Mouse (Mus musculus): ENCODE measurements around the gene Spag17. TPM values are rescaled to one million over a fixed set of nuclear protein-coding genes. Genes with fewer than 3 reads are reported as not detected.

The Spag17 gene
- polyA plus RNA-seq (2014; fragmentation: Nextera tagmentation; extraction: Ambion mirVana) = 0.17 and 0.54 TPM in 2 replicates

DNA sequence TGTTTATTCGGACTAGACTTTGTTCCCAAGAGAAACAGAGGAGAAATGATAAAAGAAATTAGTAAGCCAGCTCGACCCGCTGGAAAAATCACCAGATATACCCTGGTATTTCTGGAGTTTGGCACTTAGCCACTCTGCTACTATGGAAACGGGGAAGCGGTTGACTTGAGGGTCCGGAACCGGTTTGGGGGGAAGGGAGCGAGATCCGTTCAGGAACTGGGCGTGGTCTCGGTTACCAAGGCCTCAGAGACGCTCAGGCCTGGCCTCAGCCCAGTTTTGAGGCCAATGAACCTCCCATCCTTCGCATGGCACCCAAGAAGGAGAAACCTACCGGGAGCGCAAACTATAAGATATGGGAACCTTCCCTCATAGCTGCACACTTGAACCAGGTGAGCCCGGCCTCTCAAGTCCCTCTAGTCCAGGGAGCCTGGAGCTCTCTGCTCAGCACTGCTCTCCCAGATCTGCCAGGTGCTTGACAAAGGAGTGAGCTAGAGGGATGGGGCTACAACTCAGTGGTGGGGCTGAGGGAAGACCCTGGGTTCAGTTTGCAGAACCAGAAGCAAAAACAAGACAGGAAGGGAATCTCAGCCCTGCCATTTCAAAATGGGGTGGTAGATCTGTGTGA, at the start of gene Spag17:
TSS of gene Spag17 (plus strand) at position 220 of the 625 bp plus-strand sequence.
- no peaks in the 10 kb centered on the region for H3K36me3 ChIP-seq (ENCODE audit: control insufficient read depth, insufficient read depth, low read length)
- 0 out of 2 replicates have a peak, but pooled peaks have one; percentile 57 for ATAC-seq (replicated peaks; ENCODE audit: insufficient number of reproducible peaks, low FRiP score, low TSS enrichment)
- H3K27me3 ChIP-seq (ENCODE audit: control insufficient read depth, insufficient read depth, low read length) = no peaks in the 10 kb centered on the region
- no peak within 1 kb of the TSS for H3K4me3 ChIP-seq (ENCODE audit: low read depth, low read length)
- H3K4me2 ChIP-seq = no peak within 1 kb of the TSS
- H3K4me1 ChIP-seq (ENCODE audit: control insufficient read depth, insufficient read depth, low read length) = peaks cover 3% of the 10 kb centered on the region; the same call in 1 of the 2 replicates
- 30% methylated on average over 16 of the region's 16 CpGs for WGBS (ENCODE audit: insufficient replicate concordance)
- H3K9ac ChIP-seq (ENCODE audit: low read depth, low read length) = no peak within 1 kb of the TSS
- no peak within 1 kb of the TSS for H3K27ac ChIP-seq (ENCODE audit: low read depth, low read length)
- H3K9me3 ChIP-seq (replicated peaks; ENCODE audit: control insufficient read depth, low read length) = 0 out of 2 replicates have a peak, but pooled peaks cover 3% of the 10 kb centered on the region

DNA sequence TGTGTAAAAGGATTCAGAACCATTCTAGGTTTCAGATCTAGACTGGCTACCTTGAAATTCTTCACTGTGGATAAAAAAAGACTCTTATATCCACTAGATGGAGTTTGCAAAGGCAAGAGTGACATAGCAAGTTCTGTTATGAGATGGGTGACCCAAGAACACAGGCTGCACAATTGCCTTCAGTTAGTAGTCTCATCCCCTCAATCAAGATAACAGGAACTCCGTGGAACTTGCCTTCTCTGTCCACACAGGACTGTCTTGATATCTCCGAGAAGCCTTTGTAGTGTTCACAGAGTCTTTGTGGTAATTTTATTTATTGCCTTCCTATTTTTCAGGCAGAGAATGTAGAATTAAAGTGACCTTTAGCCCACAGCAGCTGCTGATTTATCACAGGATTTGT, 42.9 kb upstream of the Spag17 start:
- H3K27ac ChIP-seq (ENCODE audit: low read depth, low read length) = no peak overlapping the region
- ATAC-seq (replicated peaks; ENCODE audit: insufficient number of reproducible peaks, low FRiP score, low TSS enrichment) = no peak
- no peaks in the 10 kb centered on the region for H3K36me3 ChIP-seq (ENCODE audit: control insufficient read depth, insufficient read depth, low read length)
- H3K4me2 ChIP-seq = no peak overlapping the region
- no peaks in the 10 kb centered on the region for H3K4me1 ChIP-seq (ENCODE audit: control insufficient read depth, insufficient read depth, low read length)
- 45% methylated on average over 2 of the region's 2 CpGs for WGBS (ENCODE audit: insufficient replicate concordance)
- H3K9ac ChIP-seq (ENCODE audit: low read depth, low read length) = no peak overlapping the region
- H3K4me3 ChIP-seq (ENCODE audit: low read depth, low read length) = no peak overlapping the region
- H3K9me3 ChIP-seq (replicated peaks; ENCODE audit: control insufficient read depth, low read length) = no peaks in the 10 kb centered on the region
- H3K27me3 ChIP-seq (ENCODE audit: control insufficient read depth, insufficient read depth, low read length) = no peaks in the 10 kb centered on the region

DNA sequence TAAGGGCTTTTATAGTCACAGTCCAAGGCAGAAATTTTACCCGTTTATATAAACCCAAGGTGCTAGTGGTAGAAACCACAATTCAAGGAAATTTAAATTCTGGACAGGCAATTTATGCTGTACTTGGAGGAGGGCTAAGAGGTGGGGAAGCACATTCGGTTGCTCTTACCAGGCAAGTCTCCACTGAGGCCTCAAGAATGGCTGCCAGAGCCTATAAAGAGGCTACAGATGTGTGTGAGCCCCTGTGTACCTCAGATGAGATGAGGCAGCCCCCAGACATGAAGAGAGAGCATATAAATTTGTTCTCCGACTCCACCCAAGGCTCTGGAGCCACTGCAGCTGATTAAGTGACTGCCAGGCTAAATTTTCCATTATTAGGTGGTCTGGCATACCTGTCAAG, 42.4 kb upstream of the Spag17 start:
- Histone ChIP-seq H3K27ac (ENCODE audit: low read depth, low read length) (no peak overlapping the region), H3K4me1 (ENCODE audit: control insufficient read depth, insufficient read depth, low read length) (no peaks in the 10 kb centered on the region), H3K9ac (ENCODE audit: low read depth, low read length) (no peak overlapping the region), H3K4me2 (no peak overlapping the region), H3K27me3 (ENCODE audit: control insufficient read depth, insufficient read depth, low read length) (no peaks in the 10 kb centered on the region), H3K9me3 (replicated peaks; ENCODE audit: control insufficient read depth, low read length) (no peaks in the 10 kb centered on the region), H3K4me3 (ENCODE audit: low read depth, low read length) (no peak overlapping the region), H3K36me3 (ENCODE audit: control insufficient read depth, insufficient read depth, low read length) (no peaks in the 10 kb centered on the region)
- WGBS (ENCODE audit: insufficient replicate concordance) = 87% methylated on average over 3 of the region's 3 CpGs
- no peak for ATAC-seq (replicated peaks; ENCODE audit: insufficient number of reproducible peaks, low FRiP score, low TSS enrichment)

DNA sequence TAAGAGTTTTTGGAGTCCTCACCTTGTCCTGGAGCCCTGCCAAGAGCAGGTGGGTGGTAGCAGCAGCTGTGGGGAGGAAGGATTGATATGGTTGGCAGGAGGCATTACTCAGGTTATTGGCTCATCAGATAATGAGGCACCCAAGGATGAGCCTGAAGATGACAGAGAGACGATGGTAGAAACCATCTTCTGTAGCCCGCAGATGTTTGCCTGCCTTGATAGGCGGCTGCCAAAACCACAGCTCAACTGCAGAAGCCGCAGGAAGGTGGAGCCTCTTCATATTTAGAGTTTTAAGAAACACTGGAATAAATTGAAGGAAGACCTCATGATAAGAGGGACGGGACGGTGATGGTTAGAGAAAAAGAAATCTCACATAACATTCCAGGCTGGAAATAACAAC, 42.0 kb upstream of the Spag17 start:
- no peaks in the 10 kb centered on the region for H3K9me3 ChIP-seq (replicated peaks; ENCODE audit: control insufficient read depth, low read length)
- no peak overlapping the region for H3K9ac ChIP-seq (ENCODE audit: low read depth, low read length)
- 81% methylated on average over 6 of the region's 6 CpGs for WGBS (ENCODE audit: insufficient replicate concordance)
- no peak overlapping the region for H3K27ac ChIP-seq (ENCODE audit: low read depth, low read length)
- no peak overlapping the region for H3K4me3 ChIP-seq (ENCODE audit: low read depth, low read length)
- no peak for ATAC-seq (replicated peaks; ENCODE audit: insufficient number of reproducible peaks, low FRiP score, low TSS enrichment)
- no peak overlapping the region for H3K4me2 ChIP-seq
- no peaks in the 10 kb centered on the region for H3K36me3 ChIP-seq (ENCODE audit: control insufficient read depth, insufficient read depth, low read length)
- H3K4me1 ChIP-seq (ENCODE audit: control insufficient read depth, insufficient read depth, low read length) = no peaks in the 10 kb centered on the region
- H3K27me3 ChIP-seq (ENCODE audit: control insufficient read depth, insufficient read depth, low read length) = no peaks in the 10 kb centered on the region

DNA sequence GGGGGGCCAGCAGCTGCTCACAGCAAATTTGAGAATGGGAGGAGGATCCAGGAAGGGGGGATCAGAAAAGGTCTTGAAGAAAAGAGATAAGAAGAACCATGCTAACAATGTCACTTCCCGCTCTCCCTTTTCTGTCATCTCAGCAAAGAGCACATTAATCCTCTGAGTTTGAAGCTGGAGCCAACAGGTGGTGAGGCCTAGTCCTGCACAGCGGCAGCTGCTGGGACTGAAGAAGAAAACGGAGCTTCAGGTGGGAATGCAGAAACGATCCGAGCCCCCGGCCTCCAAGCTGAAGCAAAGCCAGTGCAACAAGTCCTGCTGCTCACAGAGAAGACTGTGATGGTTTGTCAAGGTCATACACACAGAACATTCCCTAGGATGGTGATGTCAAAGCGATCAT, 34.3 kb upstream of the Spag17 start:
- Histone ChIP-seq H3K4me3 (ENCODE audit: low read depth, low read length) (no peak overlapping the region), H3K4me1 (ENCODE audit: control insufficient read depth, insufficient read depth, low read length) (no peaks in the 10 kb centered on the region), H3K9me3 (replicated peaks; ENCODE audit: control insufficient read depth, low read length) (no peaks in the 10 kb centered on the region), H3K27me3 (ENCODE audit: control insufficient read depth, insufficient read depth, low read length) (no peaks in the 10 kb centered on the region), H3K27ac (ENCODE audit: low read depth, low read length) (no peak overlapping the region), H3K9ac (ENCODE audit: low read depth, low read length) (no peak overlapping the region), H3K4me2 (no peak overlapping the region), H3K36me3 (ENCODE audit: control insufficient read depth, insufficient read depth, low read length) (no peaks in the 10 kb centered on the region)
- no peak for ATAC-seq (replicated peaks; ENCODE audit: insufficient number of reproducible peaks, low FRiP score, low TSS enrichment)
- 63% methylated on average over 7 of the region's 7 CpGs for WGBS (ENCODE audit: insufficient replicate concordance)

DNA sequence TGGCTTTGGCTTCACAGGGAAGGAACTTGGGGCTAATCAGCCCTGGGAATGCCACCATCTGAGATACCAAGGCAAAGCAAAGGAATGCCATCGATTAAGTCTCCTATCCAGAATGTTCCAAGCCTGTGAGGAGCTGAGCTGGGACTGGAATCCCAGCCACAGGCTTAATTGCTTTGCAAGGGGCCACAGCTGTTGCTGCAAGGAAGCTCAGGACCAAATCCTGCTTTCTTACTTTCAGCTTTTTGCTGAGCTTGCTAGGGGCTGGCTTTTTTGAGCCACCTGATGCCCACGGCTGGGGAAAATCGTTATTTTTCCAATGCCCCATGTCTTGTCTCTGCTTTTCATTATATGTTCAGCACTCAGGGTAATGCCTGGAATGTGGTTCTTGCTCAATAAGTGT, 30.6 kb upstream of the Spag17 start:
- 70% methylated on average over 3 of the region's 3 CpGs for WGBS (ENCODE audit: insufficient replicate concordance)
- H3K9me3 ChIP-seq (replicated peaks; ENCODE audit: control insufficient read depth, low read length) = no peaks in the 10 kb centered on the region
- no peak for ATAC-seq (replicated peaks; ENCODE audit: insufficient number of reproducible peaks, low FRiP score, low TSS enrichment)
- no peaks in the 10 kb centered on the region for H3K36me3 ChIP-seq (ENCODE audit: control insufficient read depth, insufficient read depth, low read length)
- H3K4me2 ChIP-seq = no peak overlapping the region
- no peak overlapping the region for H3K27ac ChIP-seq (ENCODE audit: low read depth, low read length)
- no peak overlapping the region for H3K4me3 ChIP-seq (ENCODE audit: low read depth, low read length)
- H3K4me1 ChIP-seq (ENCODE audit: control insufficient read depth, insufficient read depth, low read length) = no peaks in the 10 kb centered on the region
- H3K9ac ChIP-seq (ENCODE audit: low read depth, low read length) = no peak overlapping the region
- H3K27me3 ChIP-seq (ENCODE audit: control insufficient read depth, insufficient read depth, low read length) = no peaks in the 10 kb centered on the region

DNA sequence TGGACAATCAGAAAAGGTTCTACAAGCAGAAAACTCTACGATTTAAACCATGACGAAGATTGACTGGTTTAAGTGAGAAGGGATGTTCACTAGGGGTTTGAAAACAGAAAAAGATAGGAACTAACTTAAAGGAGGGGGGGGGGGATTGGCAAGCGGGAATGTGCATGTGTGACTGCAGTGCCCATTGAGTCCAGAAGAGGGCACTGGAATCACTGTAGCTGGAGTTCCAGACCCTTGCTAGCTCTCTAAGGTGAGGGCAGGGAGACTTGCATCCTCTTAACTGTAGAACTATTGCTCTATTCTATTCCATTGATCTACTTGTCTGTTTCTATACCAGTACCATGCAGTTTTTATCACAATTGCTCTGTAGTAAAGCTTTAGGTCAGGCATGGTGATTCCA, 26.3 kb upstream of the Spag17 start:
- no peak for ATAC-seq (replicated peaks; ENCODE audit: insufficient number of reproducible peaks, low FRiP score, low TSS enrichment)
- Histone ChIP-seq H3K4me1 (ENCODE audit: control insufficient read depth, insufficient read depth, low read length) (no peaks in the 10 kb centered on the region), H3K4me3 (ENCODE audit: low read depth, low read length) (no peak overlapping the region), H3K36me3 (ENCODE audit: control insufficient read depth, insufficient read depth, low read length) (no peaks in the 10 kb centered on the region), H3K9ac (ENCODE audit: low read depth, low read length) (no peak overlapping the region), H3K9me3 (replicated peaks; ENCODE audit: control insufficient read depth, low read length) (no peaks in the 10 kb centered on the region), H3K27me3 (ENCODE audit: control insufficient read depth, insufficient read depth, low read length) (no peaks in the 10 kb centered on the region), H3K27ac (ENCODE audit: low read depth, low read length) (no peak overlapping the region), H3K4me2 (no peak overlapping the region)
- WGBS (ENCODE audit: insufficient replicate concordance) = 70% methylated on average over 3 of the region's 3 CpGs

DNA sequence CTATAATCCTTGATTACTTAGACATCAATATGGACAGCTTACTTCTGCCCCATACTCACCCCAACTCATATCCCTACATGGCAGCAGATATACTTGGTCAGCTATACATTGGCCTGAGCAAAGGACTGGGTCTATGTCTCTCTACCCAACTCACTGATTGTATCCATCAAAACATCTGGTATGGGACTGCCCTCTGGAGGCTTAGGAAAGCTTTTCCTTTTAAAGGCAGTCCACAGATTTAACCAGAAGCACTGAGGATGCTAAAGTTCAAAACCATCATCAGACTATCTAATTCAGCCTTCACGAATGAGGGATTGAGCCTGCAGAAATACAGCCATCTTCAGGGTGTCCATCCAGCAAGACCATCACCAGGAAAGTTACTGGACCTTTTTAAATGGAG, 20.5 kb upstream of the Spag17 start:
- no peaks in the 10 kb centered on the region for H3K27me3 ChIP-seq (ENCODE audit: control insufficient read depth, insufficient read depth, low read length)
- no peaks in the 10 kb centered on the region for H3K36me3 ChIP-seq (ENCODE audit: control insufficient read depth, insufficient read depth, low read length)
- no peak for ATAC-seq (replicated peaks; ENCODE audit: insufficient number of reproducible peaks, low FRiP score, low TSS enrichment)
- no peak overlapping the region for H3K27ac ChIP-seq (ENCODE audit: low read depth, low read length)
- no peak overlapping the region for H3K9ac ChIP-seq (ENCODE audit: low read depth, low read length)
- no peaks in the 10 kb centered on the region for H3K9me3 ChIP-seq (replicated peaks; ENCODE audit: control insufficient read depth, low read length)
- H3K4me3 ChIP-seq (ENCODE audit: low read depth, low read length) = no peak overlapping the region
- no peak overlapping the region for H3K4me2 ChIP-seq
- 59% methylated on average over 1 of the region's 1 CpGs for WGBS (ENCODE audit: insufficient replicate concordance)
- H3K4me1 ChIP-seq (ENCODE audit: control insufficient read depth, insufficient read depth, low read length) = no peaks in the 10 kb centered on the region

DNA sequence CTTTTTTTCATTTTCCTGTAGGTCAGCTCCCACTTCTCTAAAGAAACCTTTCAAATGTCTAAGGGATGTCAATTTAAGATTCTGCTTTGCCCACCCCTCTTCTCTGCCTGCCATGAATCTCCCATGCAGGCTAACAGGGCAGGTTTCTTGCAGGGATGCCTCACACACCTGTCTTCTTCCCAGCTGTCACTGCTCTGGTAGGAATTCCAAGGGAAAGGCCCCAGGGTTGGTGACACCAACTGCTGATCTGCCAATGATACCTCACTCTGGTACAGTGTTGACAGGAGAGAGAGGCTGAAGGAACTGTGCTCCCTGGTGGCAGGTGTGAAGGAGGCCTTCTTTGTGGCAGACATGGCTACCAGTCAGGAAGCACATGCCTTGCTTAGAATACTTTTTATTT, 10.1 kb upstream of the Spag17 start:
- Histone ChIP-seq H3K4me2 (no peak overlapping the region), H3K36me3 (ENCODE audit: control insufficient read depth, insufficient read depth, low read length) (no peaks in the 10 kb centered on the region), H3K27me3 (ENCODE audit: control insufficient read depth, insufficient read depth, low read length) (no peaks in the 10 kb centered on the region), H3K9me3 (replicated peaks; ENCODE audit: control insufficient read depth, low read length) (no peaks in the 10 kb centered on the region), H3K9ac (ENCODE audit: low read depth, low read length) (no peak overlapping the region), H3K4me3 (ENCODE audit: low read depth, low read length) (no peak overlapping the region), H3K4me1 (ENCODE audit: control insufficient read depth, insufficient read depth, low read length) (no peaks in the 10 kb centered on the region), H3K27ac (ENCODE audit: low read depth, low read length) (no peak overlapping the region)
- ATAC-seq (replicated peaks; ENCODE audit: insufficient number of reproducible peaks, low FRiP score, low TSS enrichment) = no peak

Data from heart, embryonic 11.5 days (tissue).